Mouse (Mus musculus) kidney, adult 2 months (tissue): ENCODE data around the gene Dph1. TPM values are rescaled to one million over a fixed set of nuclear protein-coding genes. Genes with fewer than 3 reads are reported as not detected.

Experiments used
- DNase-seq: peaks from one replicate; pipeline ENCODE4 v3.0.0; 2021
- H3K27ac ChIP-seq: fragments of 200-500 bp; 2 replicates; pipeline ENCODE4 v1.5.1; 2012; ENCODE audit warnings: low read depth, low read length, control low read depth, inconsistent platforms; ENCODE audit not compliant: insufficient read depth
- H3K27me3 ChIP-seq: fragments of 200-500 bp; replicated peaks from 2 replicates; pipeline ENCODE4 v1.6.1; 2012; ENCODE audit warnings: mild to moderate bottlenecking, moderate library complexity, low read length, inconsistent platforms; ENCODE audit not compliant: control insufficient read depth, insufficient read depth
- H3K36me3 ChIP-seq: fragments of 200-500 bp; 2 replicates; pipeline ENCODE4 v1.6.1; 2012; ENCODE audit warnings: mild to moderate bottlenecking, moderate library complexity, low read length, inconsistent platforms; ENCODE audit not compliant: control insufficient read depth, insufficient read depth
- H3K4me1 ChIP-seq: fragments of 200-500 bp; 2 replicates; pipeline ENCODE4 v1.6.1; 2011; ENCODE audit warnings: low read length; ENCODE audit not compliant: control insufficient read depth, insufficient read depth
- H3K4me3 ChIP-seq: fragments of 200-500 bp; 2 replicates; pipeline ENCODE4 v1.5.1; 2011; ENCODE audit warnings: mild to moderate bottlenecking, low read depth, low read length, control low read depth; ENCODE audit not compliant: insufficient read depth
- CTCF ChIP-seq: fragments of 200-500 bp; conservative IDR thresholded peaks from 2 replicates; pipeline ENCODE4 v1.5.1; 2011; ENCODE audit warnings: low read depth, mild to moderate bottlenecking, control low read depth, low read length, moderate library complexity, mixed read lengths; ENCODE audit not compliant: insufficient read depth, insufficient read length
- POLR2A ChIP-seq: fragments of 200-500 bp; IDR thresholded peaks from one replicate; pipeline ENCODE4 v1.6.1; 2011; ENCODE audit warnings: low read depth, low read length, control low read depth
- WGBS: fragments of 180-500 bp; shearing (Covaris S2); methylation state at CpG from one replicate; pipeline ENCODE4 v1.1.7; 2018; 5-methylcytosine and 5-hydroxymethylcytosine counted together
- polyA plus RNA-seq: library from polyadenylated mRNA; depleted of rRNA; stranded (reverse); fragments of >200 nt; gene quantifications from 2 replicates; pipeline ENCODE4 v1.2.3, GENCODE M21; 2012

Dph1 gene
- polyA plus RNA-seq, 1 experiment, result 40.2 TPM

- WGBS, result 26% methylated on average over 3 of the region's 3 CpGs
- DNase-seq, result peak; percentile 80
These were observed 21.8 kb upstream of the Dph1 start for GRCm38 (mm10) chr11:75212876-75213275.

GRCm38 (mm10) chr11:75212031-75212667, 21.1 kb upstream of the Dph1 start:
- Histone ChIP-seq H3K4me1 (peaks cover 25% of the 10 kb centered on the region), H3K27me3 (no peaks in the 10 kb centered on the region), H3K4me3 (no peak overlapping the region), H3K27ac (peak overlapping the region; percentile 91; the same call in 1 of the 2 replicates), H3K36me3 (no peaks in the 10 kb centered on the region)
- TF ChIP-seq POLR2A (no peak), CTCF (no peak)
- 36% methylated on average over 8 of the region's 8 CpGs for WGBS
- DNase-seq, result peak; percentile 85

More at GRCm38 (mm10) chr11:75212876-75213275, 21.8 kb upstream of the Dph1 start:
- H3K27ac ChIP-seq, result peak overlapping the region; percentile 91
- peaks cover 25% of the 10 kb centered on the region for H3K4me1 ChIP-seq
- no peaks in the 10 kb centered on the region for H3K27me3 ChIP-seq
- H3K36me3 ChIP-seq, result no peaks in the 10 kb centered on the region
- TF ChIP-seq CTCF (no peak), POLR2A (no peak)
- no peak overlapping the region for H3K4me3 ChIP-seq

GRCm38 (mm10) chr11:75210755-75211154, 19.7 kb upstream of the Dph1 start:
- Histone ChIP-seq H3K36me3 (no peaks in the 10 kb centered on the region), H3K27ac (no peak overlapping the region), H3K27me3 (no peaks in the 10 kb centered on the region), H3K4me3 (no peak overlapping the region), H3K4me1 (peaks cover 19% of the 10 kb centered on the region)
- TF ChIP-seq POLR2A (no peak), CTCF (no peak)
- DNase-seq, result no peak
- 94% methylated on average over 6 of the region's 6 CpGs for WGBS

- H3K27ac ChIP-seq, result no peak overlapping the region
- no peaks in the 10 kb centered on the region for H3K36me3 ChIP-seq
- 94% methylated on average over 4 of the region's 4 CpGs for WGBS
- no peak for TF ChIP-seq POLR2A
- TF ChIP-seq CTCF, result no peak
- H3K27me3 ChIP-seq, result no peaks in the 10 kb centered on the region
- H3K4me3 ChIP-seq, result no peak overlapping the region
- no peak for DNase-seq
- peaks cover 17% of the 10 kb centered on the region for H3K4me1 ChIP-seq
These were observed 19.1 kb upstream of the Dph1 start for GRCm38 (mm10) chr11:75210093-75210492.

- WGBS, result 87% methylated on average over 4 of the region's 4 CpGs
- Histone ChIP-seq H3K27ac (no peak overlapping the region), H3K27me3 (no peaks in the 10 kb centered on the region), H3K4me1 (peaks cover 16% of the 10 kb centered on the region), H3K4me3 (no peak overlapping the region), H3K36me3 (no peaks in the 10 kb centered on the region)
- no peak for DNase-seq
- TF ChIP-seq POLR2A (no peak), CTCF (no peak)
These were observed 18.3 kb upstream of the Dph1 start for GRCm38 (mm10) chr11:75209363-75209762.

GRCm38 (mm10) chr11:75206347-75206746, 15.3 kb upstream of the Dph1 start:
- Histone ChIP-seq H3K36me3 (no peaks in the 10 kb centered on the region), H3K4me3 (no peak overlapping the region), H3K27ac (no peak overlapping the region), H3K4me1 (no peaks in the 10 kb centered on the region), H3K27me3 (no peaks in the 10 kb centered on the region)
- TF ChIP-seq CTCF, result no peak
- TF ChIP-seq POLR2A, result no peak
- no peak for DNase-seq
- WGBS, result 66% methylated on average over 4 of the region's 4 CpGs

- H3K27me3 ChIP-seq, result no peaks in the 10 kb centered on the region
- H3K4me1 ChIP-seq, result no peaks in the 10 kb centered on the region
- TF ChIP-seq CTCF, result no peak
- no peak for TF ChIP-seq POLR2A
- 67% methylated on average over 9 of the region's 9 CpGs for WGBS
- H3K36me3 ChIP-seq, result no peaks in the 10 kb centered on the region
- H3K27ac ChIP-seq, result no peak overlapping the region
- H3K4me3 ChIP-seq, result no peak overlapping the region
- no peak for DNase-seq
These were observed 13.4 kb upstream of the Dph1 start for GRCm38 (mm10) chr11:75204472-75204871.
